Mouse (Mus musculus) limb, embryonic 12.5 days (tissue): ENCODE measurements around the gene Gm5767. TPM values are rescaled to one million over a fixed set of nuclear protein-coding genes. Genes with fewer than 3 reads are reported as not detected.

ENCODE experiments used
- ATAC-seq: fragments of 200-750 bp; cut with Nextera tagmentation; 2 replicates; pipeline ENCODE4 v1.8.0; 2017; ENCODE audit warnings: low read depth, moderate TSS enrichment; ENCODE audit not compliant: insufficient number of reproducible peaks, insufficient read depth, low FRiP score, low TSS enrichment
- H3K27ac ChIP-seq: fragments of 300-500 bp; sonication (generic); 2 replicates; pipeline ENCODE4 v1.5.1; 2016; ENCODE audit warnings: mild to moderate bottlenecking, moderate library complexity
- H3K27me3 ChIP-seq: fragments of 300-500 bp; sonication (generic); 2 replicates; pipeline ENCODE4 v1.6.1; 2016; ENCODE audit warnings: mild to moderate bottlenecking, moderate library complexity
- H3K36me3 ChIP-seq: fragments of 300-500 bp; sonication (generic); 2 replicates; pipeline ENCODE4 v1.6.1; 2016; ENCODE audit warnings: mild to moderate bottlenecking, moderate library complexity
- H3K4me1 ChIP-seq: fragments of 300-500 bp; sonication (generic); replicated peaks from 2 replicates; pipeline ENCODE4 v1.6.1; 2016
- H3K4me2 ChIP-seq: fragments of 300-500 bp; sonication (generic); 2 replicates; pipeline ENCODE4 v1.6.1; 2016; ENCODE audit warnings: mild to moderate bottlenecking, moderate library complexity
- H3K4me3 ChIP-seq: fragments of 300-500 bp; sonication (generic); replicated peaks from 2 replicates; pipeline ENCODE4 v1.5.1; 2016; ENCODE audit warnings: mild to moderate bottlenecking
- H3K9ac ChIP-seq: fragments of 300-500 bp; sonication (generic); replicated peaks from 2 replicates; pipeline ENCODE4 v1.6.1; 2016; ENCODE audit warnings: mild to moderate bottlenecking, moderate library complexity
- H3K9me3 ChIP-seq: fragments of 300-500 bp; sonication (generic); 2 replicates; pipeline ENCODE4 v1.6.1; 2016; ENCODE audit warnings: mild to moderate bottlenecking, moderate library complexity
- WGBS: fragments of 180-500 bp; shearing (Covaris S2); methylation state at CpG from one replicate; pipeline ENCODE4 v1.1.7; 2016; 5-methylcytosine and 5-hydroxymethylcytosine counted together
- polyA plus RNA-seq: library from polyadenylated mRNA; unstranded; fragments of >200 nt; fragmentation: Nextera tagmentation; extraction: Ambion mirVana; gene quantifications from 2 replicates; pipeline ENCODE4 v1.2.1, GENCODE M21; 2016

Gm5767 gene
- polyA plus RNA-seq, 1 experiment from 2014 or later = not detected

- ATAC-seq = peak; percentile 4; the same call in 1 of the 2 replicates
- 7% methylated on average over 15 of the region's 15 CpGs for WGBS
- Histone ChIP-seq H3K4me1 (peaks cover 46% of the 10 kb centered on the region), H3K4me2 (peak overlapping the region; percentile 61), H3K27ac (peak overlapping the region; percentile 91), H3K36me3 (peaks cover 14% of the 10 kb centered on the region; the same call in 1 of the 2 replicates), H3K4me3 (peak overlapping the region; percentile 65), H3K27me3 (peaks cover 7% of the 10 kb centered on the region), H3K9me3 (no peaks in the 10 kb centered on the region), H3K9ac (peak overlapping the region; percentile 71)
Observed at GRCm38 (mm10) chr16:8670041-8671035, 10.2 kb upstream of the Gm5767 start.

- Histone ChIP-seq H3K9me3 (no peaks in the 10 kb centered on the region), H3K36me3 (0 out of 2 replicates have a peak, but pooled peaks cover 4% of the 10 kb centered on the region), H3K27ac (peak within 1 kb of the TSS; percentile 91), H3K4me3 (peak within 1 kb of the TSS; percentile 65), H3K9ac (peak within 1 kb of the TSS; percentile 71), H3K4me2 (peak within 1 kb of the TSS; percentile 61), H3K27me3 (peaks cover 7% of the 10 kb centered on the region), H3K4me1 (peaks cover 37% of the 10 kb centered on the region)
- WGBS = under 1% methylated on average over 67 of the region's 67 CpGs
- ATAC-seq = peak; percentile 87
Observed at GRCm38 (mm10) chr16:8671551-8672349, 8.8 kb upstream of the Gm5767 start, which contains the start of gene Carhsp1. Gene Carhsp1, minus strand, starts transcription at chr16:8672155.

- ATAC-seq = no peak
- WGBS = under 1% methylated on average over 18 of the region's 18 CpGs
- no peaks in the 10 kb centered on the region for H3K9me3 ChIP-seq
- 0 out of 2 replicates have a peak, but pooled peaks cover 4% of the 10 kb centered on the region for H3K36me3 ChIP-seq
- peak overlapping the region; percentile 71 for H3K9ac ChIP-seq
- H3K4me2 ChIP-seq = peak overlapping the region; percentile 61
- H3K4me3 ChIP-seq = peak overlapping the region; percentile 65
- peaks cover 37% of the 10 kb centered on the region for H3K4me1 ChIP-seq
- H3K27me3 ChIP-seq = peaks cover 7% of the 10 kb centered on the region
- H3K27ac ChIP-seq = no peak overlapping the region
Observed at GRCm38 (mm10) chr16:8672350-8672687, 8.3 kb upstream of the Gm5767 start.

GRCm38 (mm10) chr16:8672811-8673210 lies 7.8 kb upstream of the Gm5767 start:
- Histone ChIP-seq H3K27ac (no peak overlapping the region), H3K9ac (no peak overlapping the region), H3K4me3 (no peak overlapping the region), H3K4me2 (peak overlapping the region; percentile 61; the same call in 1 of the 2 replicates), H3K9me3 (no peaks in the 10 kb centered on the region), H3K4me1 (peaks cover 35% of the 10 kb centered on the region), H3K36me3 (0 out of 2 replicates have a peak, but pooled peaks cover 4% of the 10 kb centered on the region), H3K27me3 (peaks cover 7% of the 10 kb centered on the region)
- no peak for ATAC-seq

- no peak for ATAC-seq
- Histone ChIP-seq H3K9me3 (no peaks in the 10 kb centered on the region), H3K9ac (no peak overlapping the region), H3K27me3 (peaks cover 7% of the 10 kb centered on the region), H3K4me2 (no peak overlapping the region), H3K4me1 (peaks cover 30% of the 10 kb centered on the region), H3K4me3 (no peak overlapping the region), H3K27ac (no peak overlapping the region), H3K36me3 (0 out of 2 replicates have a peak, but pooled peaks cover 4% of the 10 kb centered on the region)
- 68% methylated on average over 6 of the region's 6 CpGs for WGBS
Observed at GRCm38 (mm10) chr16:8673343-8673742, 7.2 kb upstream of the Gm5767 start.

- no peak overlapping the region for H3K9ac ChIP-seq
- H3K4me2 ChIP-seq = no peak overlapping the region
- 3% methylated on average over 8 of the region's 8 CpGs for WGBS
- H3K4me3 ChIP-seq = no peak overlapping the region
- H3K9me3 ChIP-seq = no peaks in the 10 kb centered on the region
- H3K4me1 ChIP-seq = peaks cover 21% of the 10 kb centered on the region
- no peak for ATAC-seq
- H3K27me3 ChIP-seq = peaks cover 7% of the 10 kb centered on the region
- no peaks in the 10 kb centered on the region for H3K36me3 ChIP-seq
- H3K27ac ChIP-seq = no peak overlapping the region
Observed at GRCm38 (mm10) chr16:8674165-8674564, 6.4 kb upstream of the Gm5767 start.

- Histone ChIP-seq H3K4me2 (no peak overlapping the region), H3K36me3 (no peaks in the 10 kb centered on the region), H3K27me3 (peaks cover 7% of the 10 kb centered on the region), H3K4me1 (peaks cover 7% of the 10 kb centered on the region), H3K9ac (no peak overlapping the region), H3K4me3 (no peak overlapping the region), H3K27ac (no peak overlapping the region), H3K9me3 (no peaks in the 10 kb centered on the region)
- 74% methylated on average over 8 of the region's 8 CpGs for WGBS
- ATAC-seq = no peak
Observed at GRCm38 (mm10) chr16:8675559-8675958, 5.0 kb upstream of the Gm5767 start.

- ATAC-seq = no peak
- Histone ChIP-seq H3K4me2 (no peak overlapping the region), H3K36me3 (no peaks in the 10 kb centered on the region), H3K27ac (no peak overlapping the region), H3K27me3 (peaks cover 7% of the 10 kb centered on the region), H3K9me3 (no peaks in the 10 kb centered on the region), H3K9ac (no peak overlapping the region), H3K4me3 (no peak overlapping the region), H3K4me1 (peaks cover under 1% of the 10 kb centered on the region; the same call in 1 of the 2 replicates)
- 85% methylated on average over 2 of the region's 2 CpGs for WGBS
Observed at GRCm38 (mm10) chr16:8676228-8676627, 4.3 kb upstream of the Gm5767 start.

GRCm38 (mm10) chr16:8676800-8677199 lies 3.8 kb upstream of the Gm5767 start:
- Histone ChIP-seq H3K27ac (no peak overlapping the region), H3K4me2 (no peak overlapping the region), H3K27me3 (peaks cover 7% of the 10 kb centered on the region), H3K9ac (no peak overlapping the region), H3K4me1 (no peaks in the 10 kb centered on the region), H3K9me3 (no peaks in the 10 kb centered on the region), H3K4me3 (no peak overlapping the region), H3K36me3 (no peaks in the 10 kb centered on the region)
- 55% methylated on average over 4 of the region's 4 CpGs for WGBS
- ATAC-seq = no peak

GRCm38 (mm10) chr16:8678035-8678434 lies 2.5 kb upstream of the Gm5767 start:
- Histone ChIP-seq H3K4me2 (no peak overlapping the region), H3K36me3 (no peaks in the 10 kb centered on the region), H3K4me3 (no peak overlapping the region), H3K9me3 (no peaks in the 10 kb centered on the region), H3K27me3 (peaks cover 4% of the 10 kb centered on the region), H3K9ac (no peak overlapping the region), H3K4me1 (no peaks in the 10 kb centered on the region), H3K27ac (no peak overlapping the region)
- ATAC-seq = no peak
- WGBS = 74% methylated on average over 5 of the region's 5 CpGs

GRCm38 (mm10) chr16:8678676-8679075 lies 1.9 kb upstream of the Gm5767 start:
- no peaks in the 10 kb centered on the region for H3K4me1 ChIP-seq
- no peaks in the 10 kb centered on the region for H3K27me3 ChIP-seq
- ATAC-seq = no peak
- H3K4me2 ChIP-seq = no peak overlapping the region
- WGBS = 74% methylated on average over 4 of the region's 4 CpGs
- H3K36me3 ChIP-seq = no peaks in the 10 kb centered on the region
- no peak overlapping the region for H3K9ac ChIP-seq
- no peaks in the 10 kb centered on the region for H3K9me3 ChIP-seq
- H3K27ac ChIP-seq = no peak overlapping the region
- no peak overlapping the region for H3K4me3 ChIP-seq
